Mouse (Mus musculus) midbrain, embryonic 12.5 days (tissue): ENCODE measurements around the gene Qrsl1. TPM values are rescaled to one million over a fixed set of nuclear protein-coding genes. Genes with fewer than 3 reads are reported as not detected.
"Not testable (repeated sequence)": the region's sequence is repeated elsewhere in the genome, so short reads cannot be mapped to it uniquely, and the experiment has no call there.

Experiments used
- ATAC-seq: fragments of 200-750 bp; cut with Nextera tagmentation; 2 replicates; pipeline ENCODE4 v1.8.0; 2017; ENCODE audit warnings: low read depth, moderate TSS enrichment, moderate library complexity; ENCODE audit not compliant: low FRiP score
- H3K27ac ChIP-seq: fragments of 300-500 bp; sonication (generic); replicated peaks from 2 replicates; pipeline ENCODE4 v1.5.1; 2016; ENCODE audit warnings: mild to moderate bottlenecking
- H3K27me3 ChIP-seq: fragments of 300-500 bp; sonication (generic); 2 replicates; pipeline ENCODE4 v1.6.1; 2016; ENCODE audit warnings: mild to moderate bottlenecking
- H3K36me3 ChIP-seq: fragments of 300-500 bp; sonication (generic); 2 replicates; pipeline ENCODE4 v1.6.1; 2016
- H3K4me1 ChIP-seq: fragments of 300-500 bp; sonication (generic); 2 replicates; pipeline ENCODE4 v1.6.1; 2016
- H3K4me2 ChIP-seq: fragments of 300-500 bp; sonication (generic); replicated peaks from 2 replicates; pipeline ENCODE4 v1.6.1; 2016; ENCODE audit warnings: mild to moderate bottlenecking, moderate library complexity
- H3K4me3 ChIP-seq: fragments of 300-500 bp; sonication (generic); 2 replicates; pipeline ENCODE4 v1.5.1; 2016; ENCODE audit warnings: mild to moderate bottlenecking
- H3K9ac ChIP-seq: fragments of 300-500 bp; sonication (generic); replicated peaks from 2 replicates; pipeline ENCODE4 v1.6.1; 2016; ENCODE audit warnings: mild to moderate bottlenecking, moderate library complexity
- H3K9me3 ChIP-seq: fragments of 300-500 bp; sonication (generic); 2 replicates; pipeline ENCODE4 v1.6.1; 2016; ENCODE audit warnings: mild to moderate bottlenecking
- WGBS: fragments of 180-500 bp; shearing (Covaris S2); methylation state at CpG from one replicate; pipeline ENCODE4 v1.1.7; 2016; 5-methylcytosine and 5-hydroxymethylcytosine counted together
- polyA plus RNA-seq: library from polyadenylated mRNA; unstranded; fragments of >200 nt; fragmentation: Nextera tagmentation; extraction: Ambion mirVana; gene quantifications from 2 replicates; pipeline ENCODE4 v1.2.1, GENCODE M21; 2016

Gene Qrsl1
- polyA plus RNA-seq = 22.1 and 25.8 TPM in 2 replicates

GRCm38 (mm10) chr10:43901578-43902194 is at the start of gene Qrsl1, which contains the start of gene Rtn4ip1:
Gene Qrsl1 (minus strand): TSS chr10:43901745.
Gene Rtn4ip1 (plus strand): TSS chr10:43901807.
- ATAC-seq = peak; percentile 98
- Histone ChIP-seq H3K27ac (peak within 1 kb of the TSS; percentile 64; the same call in 1 of the 2 replicates), H3K9me3 (no peaks in the 10 kb centered on the region), H3K4me3 (peak within 1 kb of the TSS; percentile 80), H3K4me1 (peaks cover 16% of the 10 kb centered on the region), H3K9ac (peak within 1 kb of the TSS; percentile 71), H3K36me3 (no peaks in the 10 kb centered on the region), H3K27me3 (no peaks in the 10 kb centered on the region), H3K4me2 (peak within 1 kb of the TSS; percentile 81)
- WGBS = under 1% methylated on average over 40 of the region's 40 CpGs

DNA sequence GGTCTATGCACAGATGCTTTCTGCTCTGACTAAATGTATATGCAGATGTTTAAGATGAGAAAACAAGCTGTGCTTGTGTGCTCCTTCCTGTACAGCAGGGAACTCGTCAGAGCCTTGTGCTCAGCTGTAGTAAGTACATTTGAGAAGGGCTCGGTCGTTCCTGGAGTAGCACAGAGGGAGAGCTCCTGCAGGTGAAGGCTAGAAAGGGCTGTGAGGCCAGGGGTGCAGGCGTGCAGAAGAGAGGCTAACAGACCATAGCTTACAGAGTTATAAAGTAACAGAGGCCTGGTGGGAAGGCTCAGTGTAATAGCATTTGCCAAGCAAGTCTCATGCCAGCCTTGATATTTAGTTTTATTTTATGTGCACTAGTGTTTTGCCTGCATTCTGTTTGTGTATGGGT is 43.9 kb upstream of the Qrsl1 start:
- Histone ChIP-seq H3K4me2 (no peak overlapping the region), H3K4me1 (peaks cover 7% of the 10 kb centered on the region), H3K27ac (no peak overlapping the region), H3K27me3 (no peaks in the 10 kb centered on the region), H3K9me3 (no peaks in the 10 kb centered on the region), H3K36me3 (no peaks in the 10 kb centered on the region; the same call in none of the 2 replicates), H3K9ac (no peak overlapping the region), H3K4me3 (no peak overlapping the region)
- ATAC-seq = no peak
- WGBS = 88% methylated on average over 4 of the region's 4 CpGs

GRCm38 (mm10) chr10:43943736-43944135 is 42.2 kb upstream of the Qrsl1 start:
- H3K4me2 ChIP-seq = no peak overlapping the region
- H3K4me3 ChIP-seq = no peak overlapping the region
- no peak overlapping the region for H3K9ac ChIP-seq
- no peak overlapping the region for H3K27ac ChIP-seq
- no peaks in the 10 kb centered on the region for H3K9me3 ChIP-seq
- no peaks in the 10 kb centered on the region for H3K27me3 ChIP-seq
- no peaks in the 10 kb centered on the region; the same call in none of the 2 replicates for H3K36me3 ChIP-seq
- no peak for ATAC-seq
- WGBS = 30% methylated on average over 4 of the region's 4 CpGs
- peaks cover 7% of the 10 kb centered on the region for H3K4me1 ChIP-seq

DNA sequence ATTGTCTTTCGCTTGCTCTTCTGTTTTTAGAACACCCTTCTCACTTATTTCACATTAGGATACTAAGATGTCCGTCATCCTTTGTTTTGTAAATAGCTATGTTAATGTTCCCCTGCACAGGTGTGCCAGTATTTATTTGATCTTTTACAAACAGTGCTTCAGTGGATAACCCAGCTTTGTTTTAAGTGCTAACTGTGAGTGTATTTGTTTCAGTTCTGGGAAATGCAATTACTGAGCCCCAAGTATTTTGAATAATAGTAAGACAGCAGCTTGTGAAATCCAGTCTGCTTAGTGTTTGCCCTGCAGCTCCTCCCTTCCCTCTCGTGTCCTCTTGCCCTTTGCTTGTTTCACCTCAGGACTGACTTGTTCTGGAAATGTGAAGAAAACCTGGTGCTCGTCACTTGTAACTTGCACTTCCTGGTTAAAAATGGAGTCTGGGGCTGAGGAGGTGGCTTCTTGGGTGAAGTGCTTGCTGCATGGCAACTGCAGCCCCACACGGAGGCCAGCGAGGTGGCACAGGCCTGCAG is 37.7 kb upstream of the Qrsl1 start:
- H3K4me2 ChIP-seq = no peak overlapping the region
- H3K4me3 ChIP-seq = no peak overlapping the region
- no peaks in the 10 kb centered on the region for H3K9me3 ChIP-seq
- WGBS = 80% methylated on average over 6 of the region's 6 CpGs
- ATAC-seq = no peak
- H3K27ac ChIP-seq = no peak overlapping the region
- peaks cover 7% of the 10 kb centered on the region for H3K4me1 ChIP-seq
- no peaks in the 10 kb centered on the region for H3K27me3 ChIP-seq
- H3K36me3 ChIP-seq = peaks cover 8% of the 10 kb centered on the region
- H3K9ac ChIP-seq = no peak overlapping the region

DNA sequence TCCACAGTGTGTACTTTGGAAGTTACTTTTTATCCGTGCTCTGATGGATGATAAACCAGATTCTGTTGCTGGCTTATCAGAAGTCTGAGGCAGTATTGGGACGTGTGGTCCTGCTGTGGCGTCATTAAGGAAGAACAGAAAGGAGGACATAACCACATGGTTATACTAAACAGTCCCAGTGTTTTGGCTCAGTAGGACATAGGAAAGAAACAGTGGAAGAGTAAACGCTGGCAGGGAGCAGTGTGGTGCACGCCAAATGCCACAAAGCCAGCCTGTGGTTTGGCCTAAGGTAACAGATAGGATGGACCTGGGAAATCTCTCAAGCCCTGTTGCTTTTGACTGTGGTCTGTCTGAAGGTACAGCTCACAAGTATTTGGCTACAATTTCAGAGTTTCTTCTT is 27.1 kb upstream of the Qrsl1 start:
- Histone ChIP-seq H3K27me3 (no peaks in the 10 kb centered on the region), H3K4me2 (no peak overlapping the region), H3K27ac (no peak overlapping the region), H3K4me3 (no peak overlapping the region), H3K36me3 (peaks cover 21% of the 10 kb centered on the region; the same call in 1 of the 2 replicates), H3K4me1 (no peaks in the 10 kb centered on the region), H3K9ac (no peak overlapping the region), H3K9me3 (no peaks in the 10 kb centered on the region)
- 84% methylated on average over 5 of the region's 5 CpGs for WGBS
- ATAC-seq = no peak

DNA sequence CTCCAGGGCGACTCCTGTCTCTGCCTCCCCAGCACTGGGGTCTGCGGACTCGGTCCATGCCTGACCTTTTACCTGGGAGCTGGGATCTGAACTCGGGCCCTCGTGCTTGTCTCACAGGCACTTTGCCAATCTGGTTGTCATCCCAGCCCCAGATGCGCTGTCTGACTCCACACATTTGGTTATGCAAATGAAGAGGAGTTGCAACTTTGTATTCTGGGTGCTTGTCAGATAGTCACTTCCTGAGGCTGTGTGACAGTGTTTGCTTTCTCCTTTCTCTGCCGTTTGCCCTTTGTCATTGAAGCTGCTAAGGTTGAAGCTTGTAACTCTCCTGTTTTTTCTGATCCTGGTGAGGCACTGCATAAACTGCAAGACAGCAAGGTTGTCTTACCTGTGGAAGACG is 26.2 kb upstream of the Qrsl1 start:
- Histone ChIP-seq H3K36me3 (peaks cover 24% of the 10 kb centered on the region; the same call in 1 of the 2 replicates), H3K4me3 (no peak overlapping the region), H3K27ac (no peak overlapping the region), H3K27me3 (no peaks in the 10 kb centered on the region), H3K9ac (no peak overlapping the region), H3K4me1 (no peaks in the 10 kb centered on the region), H3K9me3 (no peaks in the 10 kb centered on the region), H3K4me2 (no peak overlapping the region)
- ATAC-seq = no peak
- 84% methylated on average over 8 of the region's 8 CpGs for WGBS

GRCm38 (mm10) chr10:43925776-43926175 is 24.2 kb upstream of the Qrsl1 start:
- H3K9ac ChIP-seq, H3K4me3 ChIP-seq, H3K27ac ChIP-seq, H3K9me3 ChIP-seq, H3K4me1 ChIP-seq, H3K27me3 ChIP-seq, H3K4me2 ChIP-seq, ATAC-seq: not testable (repeated sequence)
- H3K36me3 ChIP-seq = peaks cover 22% of the 10 kb centered on the region; the same call in 1 of the 2 replicates
- 92% methylated on average over 9 of the region's 9 CpGs for WGBS

DNA sequence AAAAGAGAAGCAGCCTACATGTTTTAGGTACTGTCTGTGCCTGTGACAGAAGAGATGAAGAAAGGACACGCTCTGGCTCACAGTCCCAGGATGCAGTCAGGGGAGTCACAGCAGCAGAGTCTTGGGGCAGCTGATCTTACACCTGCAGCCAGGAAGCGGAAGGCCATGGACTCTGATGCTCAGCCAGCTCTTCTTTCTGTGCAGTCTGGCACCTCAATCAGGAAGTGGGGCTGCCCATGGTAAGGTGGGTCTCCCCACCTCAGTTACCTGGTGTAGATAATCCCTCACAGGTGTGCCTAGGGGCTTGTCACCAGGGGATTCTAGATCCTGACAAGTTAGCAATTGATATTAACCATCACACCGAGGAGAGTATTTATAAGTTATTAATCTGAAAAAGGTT is 21.6 kb upstream of the Qrsl1 start:
- no peak overlapping the region for H3K4me3 ChIP-seq
- ATAC-seq = no peak
- H3K4me1 ChIP-seq = no peaks in the 10 kb centered on the region
- no peak overlapping the region for H3K9ac ChIP-seq
- no peaks in the 10 kb centered on the region for H3K9me3 ChIP-seq
- peaks cover 10% of the 10 kb centered on the region; the same call in 1 of the 2 replicates for H3K36me3 ChIP-seq
- H3K27me3 ChIP-seq = no peaks in the 10 kb centered on the region
- no peak overlapping the region for H3K27ac ChIP-seq
- H3K4me2 ChIP-seq = no peak overlapping the region
- 98% methylated on average over 3 of the region's 3 CpGs for WGBS

GRCm38 (mm10) chr10:43918696-43919608 is 17.4 kb upstream of the Qrsl1 start:
- Histone ChIP-seq H3K4me1 (no peaks in the 10 kb centered on the region), H3K9me3 (no peaks in the 10 kb centered on the region), H3K4me2 (no peak overlapping the region), H3K27me3 (no peaks in the 10 kb centered on the region), H3K4me3 (no peak overlapping the region), H3K36me3 (peaks cover 10% of the 10 kb centered on the region; the same call in 1 of the 2 replicates), H3K27ac (no peak overlapping the region), H3K9ac (no peak overlapping the region)
- WGBS = 37% methylated on average over 17 of the region's 17 CpGs
- no peak for ATAC-seq

GRCm38 (mm10) chr10:43916737-43917136 is 15.2 kb upstream of the Qrsl1 start:
- Histone ChIP-seq H3K9me3 (no peaks in the 10 kb centered on the region), H3K4me3 (no peak overlapping the region), H3K4me2 (no peak overlapping the region), H3K9ac (no peak overlapping the region), H3K36me3 (no peaks in the 10 kb centered on the region), H3K27me3 (no peaks in the 10 kb centered on the region), H3K27ac (no peak overlapping the region), H3K4me1 (no peaks in the 10 kb centered on the region)
- ATAC-seq = no peak
- WGBS = 90% methylated on average over 2 of the region's 2 CpGs

GRCm38 (mm10) chr10:43916181-43916580 is 14.6 kb upstream of the Qrsl1 start:
- no peak overlapping the region for H3K4me2 ChIP-seq
- no peaks in the 10 kb centered on the region for H3K36me3 ChIP-seq
- H3K27me3 ChIP-seq = no peaks in the 10 kb centered on the region
- 84% methylated on average over 12 of the region's 12 CpGs for WGBS
- no peaks in the 10 kb centered on the region for H3K4me1 ChIP-seq
- no peak for ATAC-seq
- no peak overlapping the region for H3K4me3 ChIP-seq
- no peak overlapping the region for H3K27ac ChIP-seq
- H3K9ac ChIP-seq = no peak overlapping the region
- H3K9me3 ChIP-seq = no peaks in the 10 kb centered on the region

GRCm38 (mm10) chr10:43912236-43912635 is 10.7 kb upstream of the Qrsl1 start:
- H3K4me3 ChIP-seq = no peak overlapping the region
- no peaks in the 10 kb centered on the region for H3K36me3 ChIP-seq
- no peak overlapping the region for H3K27ac ChIP-seq
- 85% methylated on average over 3 of the region's 3 CpGs for WGBS
- no peak overlapping the region for H3K9ac ChIP-seq
- no peaks in the 10 kb centered on the region for H3K27me3 ChIP-seq
- no peak overlapping the region for H3K4me2 ChIP-seq
- ATAC-seq = no peak
- H3K9me3 ChIP-seq = no peaks in the 10 kb centered on the region
- no peaks in the 10 kb centered on the region for H3K4me1 ChIP-seq
